Mouse (Mus musculus): ENCODE results near the gene Pus1. TPM values are rescaled to one million over a fixed set of nuclear protein-coding genes. Genes with fewer than 3 reads are reported as not detected.
A peak's percentile ranks its signal among the peaks of the same experiment; 100 is the strongest.

Pus1 gene
- total and polyA plus RNA-seq, 2 experiments = 11.6 to 19.2 TPM

DNA sequence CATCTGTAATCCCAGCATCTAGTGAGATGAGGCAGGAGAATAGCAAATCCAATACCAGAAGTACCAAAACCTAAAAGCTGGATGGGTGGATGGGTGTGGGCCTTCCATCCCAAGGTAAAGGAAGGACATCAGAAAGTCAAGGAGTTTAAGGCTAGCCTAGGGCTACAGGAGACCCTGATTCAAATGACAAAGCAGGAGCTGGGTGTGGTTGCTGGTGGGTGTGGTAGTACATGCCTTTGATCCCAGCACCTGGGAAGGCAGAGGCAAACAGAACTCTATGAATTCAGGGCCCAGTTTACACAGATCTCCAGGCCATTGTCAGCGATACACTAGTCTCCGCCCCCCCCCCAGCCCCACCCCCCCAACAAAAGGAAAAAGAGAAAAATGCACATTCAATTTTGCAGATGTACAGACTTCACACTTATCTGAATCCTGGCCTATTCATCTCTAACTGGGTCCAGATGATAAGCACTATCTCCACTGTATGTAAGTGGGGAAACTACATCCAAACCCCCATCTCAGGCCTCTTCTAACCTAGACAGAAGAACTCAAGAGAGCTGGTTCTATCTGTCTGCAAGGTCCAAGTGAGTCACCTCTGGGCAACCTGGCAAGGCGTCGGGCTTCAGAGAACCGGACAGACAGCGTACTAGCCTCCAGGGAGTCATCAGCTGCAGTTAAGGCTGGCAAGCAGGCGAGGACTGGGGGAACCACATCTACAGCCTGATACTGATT lies 23.7 kb upstream of the Pus1 start:
- Histone ChIP-seq H3K79me2 (ENCODE audit: control insufficient read depth, insufficient read depth, low read length) (peaks cover 22% of the 10 kb centered on the region; the same call in 1 of the 2 replicates), H3K36me3 (ENCODE audit: control insufficient read depth, insufficient read depth, low read length) (peaks cover 9% of the 10 kb centered on the region; the same call in 1 of the 2 replicates), H3K9ac (ENCODE audit: low read depth, low read length) (no peak overlapping the region), H3K27me3 (ENCODE audit: control insufficient read depth, insufficient read depth, low read length) (no peaks in the 10 kb centered on the region), H3K4me1 (ENCODE audit: control insufficient read depth, insufficient read depth, low read length) (peaks cover 55% of the 10 kb centered on the region), H3K4me3 (ENCODE audit: insufficient read depth, low read depth, low read length) (no peak overlapping the region), H3K27ac (replicated peaks; ENCODE audit: insufficient read depth, low read depth, low read length) (no peak overlapping the region)
- TF ChIP-seq POLR2A (IDR thresholded peaks at IDR 0.05; ENCODE audit: extremely low read depth, insufficient read depth, low read length) (no peak), CTCF (IDR thresholded peaks at IDR 0.05; ENCODE audit: low read depth, low read length) (no peak)
- 82% methylated on average over 7 of the region's 7 CpGs for WGBS
- no peak for DNase-seq (ENCODE audit: extremely low read depth, low read depth, low spot score)

DNA sequence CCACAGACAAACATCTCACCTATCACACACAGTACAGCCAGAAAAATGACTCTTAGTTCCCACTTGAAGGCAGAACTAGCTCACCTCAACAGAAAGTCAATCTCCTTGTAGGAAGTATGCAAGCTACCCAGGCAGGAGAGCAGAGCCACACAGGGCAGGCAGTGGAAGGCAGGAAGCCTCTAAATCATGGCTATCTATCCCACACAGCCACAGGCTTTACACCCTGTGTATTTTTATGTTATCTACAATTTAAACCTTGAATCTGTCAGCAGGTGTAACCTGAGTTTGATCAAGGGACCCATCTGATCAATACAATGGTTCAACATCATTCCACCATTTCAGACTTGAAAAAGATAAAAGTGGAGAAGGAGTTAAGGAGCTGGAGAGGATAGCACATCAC lies 22.4 kb upstream of the Pus1 start:
- Histone ChIP-seq H3K4me1 (ENCODE audit: control insufficient read depth, insufficient read depth, low read length) (peaks cover 68% of the 10 kb centered on the region), H3K9ac (ENCODE audit: low read depth, low read length) (no peak overlapping the region), H3K27me3 (ENCODE audit: control insufficient read depth, insufficient read depth, low read length) (no peaks in the 10 kb centered on the region), H3K79me2 (ENCODE audit: control insufficient read depth, insufficient read depth, low read length) (peaks cover 20% of the 10 kb centered on the region; the same call in 1 of the 2 replicates), H3K4me3 (ENCODE audit: insufficient read depth, low read depth, low read length) (no peak overlapping the region), H3K36me3 (ENCODE audit: control insufficient read depth, insufficient read depth, low read length) (peaks cover 9% of the 10 kb centered on the region; the same call in 1 of the 2 replicates), H3K27ac (replicated peaks; ENCODE audit: insufficient read depth, low read depth, low read length) (no peak overlapping the region)
- TF ChIP-seq POLR2A (IDR thresholded peaks at IDR 0.05; ENCODE audit: extremely low read depth, insufficient read depth, low read length) (no peak), CTCF (IDR thresholded peaks at IDR 0.05; ENCODE audit: low read depth, low read length) (no peak)
- no peak for DNase-seq (ENCODE audit: extremely low read depth, low read depth, low spot score)

GRCm38 (mm10) chr5:110802186-110802585 lies 21.7 kb upstream of the Pus1 start:
- DNase-seq (ENCODE audit: extremely low read depth, low read depth, low spot score) = peak; percentile 46
- Histone ChIP-seq H3K27me3 (ENCODE audit: control insufficient read depth, insufficient read depth, low read length) (no peaks in the 10 kb centered on the region), H3K4me1 (ENCODE audit: control insufficient read depth, insufficient read depth, low read length) (peaks cover 65% of the 10 kb centered on the region), H3K4me3 (ENCODE audit: insufficient read depth, low read depth, low read length) (no peak overlapping the region), H3K36me3 (ENCODE audit: control insufficient read depth, insufficient read depth, low read length) (peaks cover 9% of the 10 kb centered on the region; the same call in 1 of the 2 replicates), H3K79me2 (ENCODE audit: control insufficient read depth, insufficient read depth, low read length) (peaks cover 15% of the 10 kb centered on the region; the same call in 1 of the 2 replicates), H3K9ac (ENCODE audit: low read depth, low read length) (no peak overlapping the region; the same call in 1 of the 2 replicates), H3K27ac (replicated peaks; ENCODE audit: insufficient read depth, low read depth, low read length) (peak overlapping the region; percentile 79)
- 33% methylated on average over 4 of the region's 4 CpGs for WGBS
- TF ChIP-seq POLR2A (IDR thresholded peaks at IDR 0.05; ENCODE audit: extremely low read depth, insufficient read depth, low read length) = no peak
- TF ChIP-seq CTCF (IDR thresholded peaks at IDR 0.05; ENCODE audit: low read depth, low read length) = no peak

DNA sequence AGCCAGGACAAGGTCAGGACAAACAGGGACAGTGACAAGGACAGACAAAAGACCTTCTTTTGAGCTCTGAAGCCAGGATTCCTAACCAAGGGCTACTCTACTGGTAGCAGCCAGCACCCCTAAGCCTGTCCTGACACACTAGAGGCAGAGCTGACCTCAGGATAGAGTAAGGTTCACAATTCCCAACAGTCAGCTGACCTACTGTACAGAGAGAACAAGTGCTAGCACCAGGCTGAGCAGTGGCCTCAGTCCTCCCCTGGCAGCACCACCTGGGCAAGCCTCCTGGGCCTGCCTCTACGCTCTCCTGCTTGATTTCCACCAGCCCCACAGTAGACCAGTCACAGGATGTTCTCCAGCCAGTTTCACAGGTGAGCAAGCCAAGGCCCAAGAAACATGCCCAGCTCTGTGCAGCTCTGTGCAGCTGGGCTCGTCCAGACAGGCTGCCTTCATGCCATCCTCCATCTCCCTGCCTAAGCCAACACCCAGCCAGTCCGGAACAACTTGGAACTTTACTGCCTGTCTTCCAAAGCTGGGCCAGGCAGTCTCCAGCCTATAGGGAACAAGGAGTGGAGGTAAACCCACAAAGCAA lies 20.7 kb upstream of the Pus1 start:
- peaks cover 56% of the 10 kb centered on the region for H3K4me1 ChIP-seq (ENCODE audit: control insufficient read depth, insufficient read depth, low read length)
- peak overlapping the region; percentile 56 for H3K9ac ChIP-seq (ENCODE audit: low read depth, low read length)
- H3K27ac ChIP-seq (replicated peaks; ENCODE audit: insufficient read depth, low read depth, low read length) = peak overlapping the region; percentile 79
- peaks cover 7% of the 10 kb centered on the region; the same call in 1 of the 2 replicates for H3K79me2 ChIP-seq (ENCODE audit: control insufficient read depth, insufficient read depth, low read length)
- no peak overlapping the region for H3K4me3 ChIP-seq (ENCODE audit: insufficient read depth, low read depth, low read length)
- H3K36me3 ChIP-seq (ENCODE audit: control insufficient read depth, insufficient read depth, low read length) = peaks cover 14% of the 10 kb centered on the region; the same call in 1 of the 2 replicates
- 33% methylated on average over 3 of the region's 3 CpGs for WGBS
- TF ChIP-seq CTCF (IDR thresholded peaks at IDR 0.05; ENCODE audit: low read depth, low read length) = no peak
- TF ChIP-seq POLR2A (IDR thresholded peaks at IDR 0.05; ENCODE audit: extremely low read depth, insufficient read depth, low read length) = no peak
- H3K27me3 ChIP-seq (ENCODE audit: control insufficient read depth, insufficient read depth, low read length) = no peaks in the 10 kb centered on the region
- DNase-seq (ENCODE audit: extremely low read depth, low read depth, low spot score) = peak; percentile 89

GRCm38 (mm10) chr5:110797696-110798095 lies 17.2 kb upstream of the Pus1 start:
- 17% methylated on average over 4 of the region's 4 CpGs for WGBS
- H3K4me1 ChIP-seq (ENCODE audit: control insufficient read depth, insufficient read depth, low read length) = peaks cover 57% of the 10 kb centered on the region
- H3K27me3 ChIP-seq (ENCODE audit: control insufficient read depth, insufficient read depth, low read length) = no peaks in the 10 kb centered on the region
- H3K4me3 ChIP-seq (ENCODE audit: insufficient read depth, low read depth, low read length) = no peak overlapping the region
- TF ChIP-seq POLR2A (IDR thresholded peaks at IDR 0.05; ENCODE audit: extremely low read depth, insufficient read depth, low read length) = no peak
- no peak for TF ChIP-seq CTCF (IDR thresholded peaks at IDR 0.05; ENCODE audit: low read depth, low read length)
- H3K79me2 ChIP-seq (ENCODE audit: control insufficient read depth, insufficient read depth, low read length) = no peaks in the 10 kb centered on the region
- H3K27ac ChIP-seq (replicated peaks; ENCODE audit: insufficient read depth, low read depth, low read length) = peak overlapping the region; percentile 65
- DNase-seq (ENCODE audit: extremely low read depth, low read depth, low spot score) = peak; percentile 97
- H3K9ac ChIP-seq (ENCODE audit: low read depth, low read length) = peak overlapping the region; percentile 6; the same call in 1 of the 2 replicates
- peaks cover 37% of the 10 kb centered on the region for H3K36me3 ChIP-seq (ENCODE audit: control insufficient read depth, insufficient read depth, low read length)

All from liver, adult 2 months (tissue).